Mouse (Mus musculus) neutrophil, adult 5-6 weeks (primary cell): ENCODE measurements around the gene Abcd4. TPM values are rescaled to one million over a fixed set of nuclear protein-coding genes. Genes with fewer than 3 reads are reported as not detected.
A peak's percentile ranks its signal among the peaks of the same experiment; 100 is the strongest.

Experiments used
- ATAC-seq: fragments of 151-379, 151-347 bp; 2 replicates; pipeline ENCODE4 v1.8.0; 2017; ENCODE audit warnings: mild to moderate bottlenecking, moderate TSS enrichment; ENCODE audit not compliant: insufficient number of reproducible peaks, poor library complexity, low FRiP score, severe bottlenecking; ENCODE audit errors: extremely low read depth
- total RNA-seq: library from RNA; stranded (forward); fragments of 200-1000 nt; gene quantifications from 2 replicates; pipeline ENCODE4 v1.2.3, GENCODE M21; 2017

Gene Abcd4
- total RNA-seq = 12.8 and 15.3 TPM in 2 replicates

DNA sequence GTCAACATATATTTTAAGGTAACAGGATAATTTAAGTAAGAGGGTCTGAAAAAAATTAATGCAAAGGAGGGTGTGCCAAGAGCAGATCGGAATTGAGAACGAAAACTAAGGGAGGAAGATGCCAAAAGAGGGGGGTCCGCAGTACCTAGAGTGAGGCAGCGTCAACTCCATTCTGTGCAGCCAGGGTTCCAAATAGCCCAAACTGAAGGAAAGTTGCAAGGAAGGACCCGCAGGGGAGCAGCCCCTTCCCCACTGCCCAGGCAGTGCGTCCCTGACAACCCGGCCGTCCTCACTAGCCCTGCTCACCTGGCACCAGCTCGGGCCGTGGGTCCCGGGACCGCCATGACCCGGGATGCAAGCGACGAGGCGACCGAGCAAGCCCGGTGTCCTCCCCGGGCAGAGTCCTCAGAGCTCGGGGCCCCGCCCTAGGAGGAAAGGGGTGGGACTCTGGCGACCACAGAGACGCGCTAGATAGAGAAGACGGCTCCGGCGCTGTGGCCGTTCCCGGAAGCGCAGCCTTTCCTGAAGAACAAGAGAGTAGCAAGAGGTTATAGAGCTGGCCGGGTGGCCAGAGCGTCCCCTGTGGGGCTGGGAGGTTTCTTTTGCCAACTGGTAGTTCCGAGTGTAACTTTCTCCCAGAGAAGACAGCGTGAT is at the start of gene Abcd4:
Gene Abcd4 (minus strand): TSS at position 437 of the 654 bp plus-strand sequence.
- ATAC-seq = peak; percentile 99

DNA sequence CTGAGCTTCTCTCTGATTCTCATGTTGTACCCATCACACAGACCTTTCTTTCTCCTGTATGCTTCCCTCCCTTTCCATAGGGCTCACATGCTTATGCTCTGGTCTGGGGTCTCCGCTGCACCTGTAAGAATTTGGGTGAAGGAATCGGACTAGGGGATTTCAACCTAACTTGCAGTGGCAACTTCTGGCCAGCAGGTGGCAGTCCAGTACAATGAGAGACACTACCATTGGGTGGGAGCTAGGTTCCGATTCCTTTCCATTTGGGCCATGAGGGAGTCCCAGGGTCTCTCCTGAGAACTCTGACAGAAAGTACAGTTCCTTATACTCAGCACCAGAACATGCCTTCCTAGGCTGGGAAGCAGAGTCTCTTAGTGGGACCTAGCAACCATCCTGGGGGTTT is 36.7 kb upstream of the Abcd4 start:
- ATAC-seq = peak; percentile 46; the same call in 1 of the 2 replicates

DNA sequence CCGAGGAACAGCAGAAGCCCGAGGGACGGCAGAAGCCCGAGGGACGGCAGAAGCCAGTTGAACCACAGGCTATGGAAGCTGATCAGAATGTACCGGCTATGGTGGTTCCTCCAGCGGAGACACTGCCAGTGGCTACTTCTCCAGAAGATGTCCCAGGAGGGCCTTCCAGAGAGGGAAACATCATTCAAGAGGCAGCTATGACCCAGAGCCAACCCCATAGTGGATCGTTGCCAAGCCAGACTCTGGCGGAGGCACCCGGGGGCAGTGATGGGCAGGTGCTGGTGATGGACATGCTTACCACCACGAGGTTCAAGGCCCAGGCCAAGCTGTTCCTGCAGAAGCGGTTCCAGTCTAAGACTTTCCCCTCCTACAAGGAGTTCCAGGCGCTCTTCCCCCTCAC is 33.0 kb upstream of the Abcd4 start:
- no peak for ATAC-seq

- ATAC-seq = no peak
Observed at GRCm38 (mm10) chr12:84640654-84641053, 23.4 kb upstream of the Abcd4 start, which contains the start of gene Vrtn. Vrtn (plus strand) TSS chr12:84641019.

DNA sequence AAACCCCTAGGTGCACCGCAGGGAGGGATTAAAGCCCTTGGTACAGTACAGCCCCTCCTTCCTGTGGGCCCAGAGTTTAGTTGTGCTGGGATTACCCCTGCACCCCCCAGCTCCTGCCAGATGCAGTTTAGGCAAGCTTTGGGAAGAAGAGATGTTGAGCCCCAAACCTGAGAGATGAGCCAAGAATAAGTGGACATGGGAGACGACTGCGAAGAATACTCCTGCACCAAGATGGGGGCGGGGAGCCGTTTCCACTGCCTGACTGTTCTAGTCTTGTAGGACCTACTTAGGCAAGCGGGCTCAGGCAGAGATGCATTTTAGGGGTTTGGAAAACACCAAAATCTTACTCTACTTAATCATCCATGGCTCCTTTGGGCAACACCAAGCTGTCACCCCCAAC is 23.0 kb upstream of the Abcd4 start:
- ATAC-seq = no peak

DNA sequence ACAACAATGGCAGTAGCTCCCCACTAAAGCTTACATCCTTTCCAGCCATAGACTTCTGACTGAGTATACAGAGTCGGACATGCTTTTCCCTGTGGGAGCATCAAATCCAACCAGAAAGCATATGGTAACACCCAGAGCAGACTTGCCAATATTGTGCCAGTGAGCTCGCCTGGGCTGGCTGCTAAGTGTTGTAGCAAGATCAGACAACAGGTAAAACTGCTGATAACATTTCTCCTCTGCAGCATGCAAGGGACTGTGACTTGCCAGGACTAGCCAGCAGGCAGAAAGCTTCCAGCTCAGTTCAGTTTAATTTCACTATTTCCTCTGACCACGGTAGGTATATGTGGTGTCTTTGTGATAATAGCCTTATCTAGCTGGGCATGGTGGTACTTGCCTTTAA is 14.7 kb upstream of the Abcd4 start:
- ATAC-seq = no peak

GRCm38 (mm10) chr12:84625116-84625515 is 7.9 kb upstream of the Abcd4 start:
- no peak for ATAC-seq

GRCm38 (mm10) chr12:84624601-84625000 is 7.4 kb upstream of the Abcd4 start:
- ATAC-seq = no peak

GRCm38 (mm10) chr12:84620975-84621374 is 3.8 kb upstream of the Abcd4 start:
- ATAC-seq = no peak

GRCm38 (mm10) chr12:84617663-84618062 is 450 bp upstream of the Abcd4 start:
- no peak for ATAC-seq

DNA sequence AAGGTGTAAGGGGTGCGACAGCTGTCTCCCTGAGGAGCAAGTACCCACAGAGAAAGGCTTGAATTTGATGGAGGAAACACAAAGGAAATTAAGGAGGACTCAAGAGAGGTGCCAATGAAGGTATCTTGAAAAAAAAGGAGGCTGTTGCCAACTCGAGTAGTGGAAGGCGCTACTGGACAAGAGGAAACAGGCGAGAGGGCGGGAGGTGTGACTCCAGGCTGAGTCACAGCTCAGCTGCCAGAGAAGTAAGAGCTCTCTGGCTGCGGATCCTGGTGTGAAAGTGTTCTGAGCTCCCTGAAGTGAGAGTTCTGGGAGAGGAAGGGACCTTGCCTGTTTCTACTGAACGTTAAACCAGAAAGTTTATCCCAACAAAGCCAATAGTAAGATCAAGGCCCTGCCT is 2.7 kb downstream of the Abcd4 start:
- no peak for ATAC-seq

DNA sequence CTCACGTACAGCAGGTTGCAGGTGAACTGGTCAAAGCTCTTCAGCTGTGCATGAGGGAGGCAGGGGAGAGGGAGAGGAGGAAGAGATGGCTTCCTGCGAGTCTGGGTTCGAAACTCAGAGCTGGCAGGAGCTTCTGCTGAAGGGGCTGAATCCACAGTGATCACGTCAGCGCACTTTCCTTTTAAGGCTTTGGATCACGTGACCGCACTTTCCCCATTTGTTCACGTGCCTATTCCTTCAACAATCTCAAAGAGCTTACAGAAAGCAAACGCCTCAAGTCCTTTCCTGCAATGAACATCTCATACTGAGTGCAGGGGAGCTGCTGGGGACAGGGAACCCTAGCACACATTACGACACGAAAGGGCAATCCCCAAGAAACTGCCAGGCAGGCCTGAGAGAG is 3.2 kb downstream of the Abcd4 start:
- ATAC-seq = no peak

GRCm38 (mm10) chr12:84612518-84612917 is 4.7 kb downstream of the Abcd4 start:
- ATAC-seq = no peak

DNA sequence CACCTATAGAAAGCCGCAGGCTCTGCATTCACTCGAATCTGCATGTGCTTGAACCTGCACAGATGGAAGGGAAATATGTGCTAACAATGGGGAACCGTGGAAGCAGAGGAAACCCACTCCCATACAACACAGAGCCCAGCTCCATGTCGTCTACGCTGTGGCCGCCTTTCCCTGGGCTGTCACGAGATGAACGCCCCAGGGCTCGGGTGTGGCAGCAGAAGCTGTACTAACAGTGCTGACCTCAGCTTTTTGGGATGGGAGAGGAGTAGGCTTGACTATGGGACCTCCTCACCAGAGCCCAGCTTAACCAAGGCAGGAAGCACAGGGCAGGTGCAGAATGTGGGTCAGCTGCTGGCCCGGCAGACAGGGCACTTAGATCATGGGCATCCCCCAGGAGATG is 5.5 kb downstream of the Abcd4 start:
- ATAC-seq = no peak

GRCm38 (mm10) chr12:84605860-84606259 is 11.4 kb downstream of the Abcd4 start:
- ATAC-seq = no peak

GRCm38 (mm10) chr12:84604001-84604400 is 13.2 kb downstream of the Abcd4 start:
- ATAC-seq = no peak

- no peak for ATAC-seq
Observed at GRCm38 (mm10) chr12:84598324-84598723, 18.9 kb downstream of the Abcd4 start.

DNA sequence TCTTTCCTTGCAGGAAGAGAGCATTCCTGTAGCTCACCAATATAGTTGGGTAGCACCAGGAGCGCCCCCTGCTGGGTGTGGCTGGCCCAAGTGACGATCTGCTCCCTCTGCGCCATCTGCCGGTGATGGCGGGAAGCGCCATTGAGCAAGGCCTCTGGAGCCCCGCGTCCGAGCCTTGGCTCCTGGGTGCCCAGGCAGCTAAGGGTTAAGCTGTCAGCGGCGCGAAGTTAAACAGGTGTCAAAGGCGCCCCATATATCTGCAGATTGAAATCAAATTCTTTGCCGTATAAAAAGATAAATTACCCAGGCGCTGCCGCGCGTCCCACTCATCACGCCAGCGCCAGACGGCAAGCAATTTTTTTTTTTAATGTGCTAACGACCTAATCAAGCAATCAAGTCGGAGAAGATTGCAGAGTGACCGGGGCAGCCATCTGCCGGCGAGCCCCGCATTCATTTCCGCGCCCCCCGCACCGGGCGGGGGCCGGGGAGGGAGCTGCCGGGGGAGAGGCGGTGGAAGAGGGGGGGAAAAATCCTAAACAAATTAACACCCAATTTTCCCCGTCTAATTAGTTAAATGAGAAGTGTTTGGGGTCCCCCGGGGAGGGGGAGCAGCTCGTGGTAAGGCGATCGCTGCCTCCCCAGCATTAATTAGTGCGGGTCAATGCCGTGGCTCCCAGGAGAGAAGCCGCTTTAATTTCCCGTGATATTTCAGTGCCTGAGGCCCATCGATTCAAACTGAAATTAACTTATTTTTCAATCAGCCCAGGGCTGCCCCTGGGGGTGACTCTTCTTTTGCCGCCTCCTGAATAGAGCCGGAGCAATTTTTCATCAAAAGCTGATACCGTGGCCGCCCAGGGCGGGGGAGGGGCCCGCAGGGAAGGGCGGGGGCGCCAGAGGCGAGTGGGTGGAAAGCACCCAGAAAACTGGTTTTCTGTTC is 27.1 kb downstream of the Abcd4 start:
- peak; percentile 76 for ATAC-seq

DNA sequence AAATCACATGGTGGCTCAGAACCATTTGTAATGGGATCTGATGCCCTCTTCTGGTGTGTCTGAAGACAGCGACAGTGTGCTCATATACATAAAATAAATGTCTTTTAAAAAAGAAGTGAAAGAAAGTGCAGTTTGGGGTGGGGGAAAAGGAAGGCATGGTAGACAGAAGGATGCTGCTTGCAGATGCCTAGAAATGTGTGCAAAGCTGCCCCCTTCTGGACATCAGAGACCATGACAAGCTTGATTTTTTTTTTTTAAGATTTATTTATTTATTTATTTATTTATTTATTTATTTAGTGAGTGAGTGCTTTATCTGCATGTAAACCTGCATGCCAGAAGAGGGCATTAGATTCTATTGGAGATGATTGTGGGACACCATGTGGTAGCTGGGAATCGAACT is 35.9 kb downstream of the Abcd4 start:
- ATAC-seq = no peak

GRCm38 (mm10) chr12:84578440-84578770 is 38.8 kb downstream of the Abcd4 start:
- no peak for ATAC-seq
